Mouse (Mus musculus): ENCODE measurements around the gene Lrrc51.

- TF ChIP-seq EP300 (IDR thresholded peaks at IDR 0.05; ENCODE audit: low read depth), result no peak
- TF ChIP-seq CTCF (IDR thresholded peaks at IDR 0.05; ENCODE audit: low read depth), result no peak
Measured at GRCm38 (mm10) chr7:101973730-101974129, 40.0 kb upstream of the Lrrc51 start.

Measured in liver, embryonic 14.5 days (tissue).